Mouse (Mus musculus): ENCODE measurements around the gene Opcml. TPM values are rescaled to one million over a fixed set of nuclear protein-coding genes. Genes with fewer than 3 reads are reported as not detected.
A peak's percentile ranks its signal among the peaks of the same experiment; 100 is the strongest.

Gene Opcml
- polyA plus RNA-seq, 1 experiment from 2014 or later = 9.4 TPM

- Histone ChIP-seq H3K4me2 (no peak overlapping the region), H3K9ac (no peak overlapping the region), H3K4me1 (ENCODE audit: insufficient read depth) (no peaks in the 10 kb centered on the region), H3K27me3 (ENCODE audit: insufficient read depth, low read length) (no peaks in the 10 kb centered on the region), H3K27ac (ENCODE audit: low read depth) (no peak overlapping the region), H3K9me3 (ENCODE audit: low read depth, low read length) (no peaks in the 10 kb centered on the region), H3K4me3 (ENCODE audit: low read depth, low read length) (no peak overlapping the region), H3K36me3 (ENCODE audit: insufficient read depth) (no peaks in the 10 kb centered on the region)
- ATAC-seq (ENCODE audit: insufficient read depth) (peak; percentile 47; the same call in 1 of the 2 replicates), DNase-seq (peak; percentile 39)
- 70% methylated on average over 3 of the region's 3 CpGs for WGBS
- no peak for TF ChIP-seq CTCF (IDR thresholded peaks at IDR 0.05; ENCODE audit: low read depth)
Measured at GRCm38 (mm10) chr9:27801807-27802206, 11.2 kb downstream of the Opcml start.

DNA sequence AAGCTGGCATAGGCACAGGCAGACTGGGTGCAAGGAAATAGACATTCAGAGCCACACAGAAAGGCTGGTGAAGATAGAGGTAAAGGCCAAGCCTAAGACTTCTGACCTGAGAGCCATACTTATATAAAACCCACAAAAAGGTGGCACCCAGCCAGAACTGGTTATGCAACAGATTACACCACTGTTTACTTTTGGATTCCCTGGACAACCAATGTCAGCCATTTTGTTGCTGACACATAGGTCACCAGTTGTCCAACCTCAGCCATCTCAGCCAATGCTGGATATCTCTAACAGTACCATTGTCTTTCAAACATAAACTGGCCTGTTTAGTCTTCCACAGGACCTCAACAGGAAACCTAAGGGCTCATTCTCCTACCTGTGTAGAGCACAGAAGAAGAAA, 11.8 kb downstream of the Opcml start:
- Histone ChIP-seq H3K4me3 (ENCODE audit: low read depth, low read length) (no peak overlapping the region), H3K9ac (no peak overlapping the region), H3K27me3 (ENCODE audit: insufficient read depth, low read length) (no peaks in the 10 kb centered on the region), H3K4me1 (ENCODE audit: insufficient read depth) (no peaks in the 10 kb centered on the region), H3K4me2 (no peak overlapping the region), H3K36me3 (ENCODE audit: insufficient read depth) (no peaks in the 10 kb centered on the region), H3K27ac (ENCODE audit: low read depth) (no peak overlapping the region), H3K9me3 (ENCODE audit: low read depth, low read length) (no peaks in the 10 kb centered on the region)
- ATAC-seq (ENCODE audit: insufficient read depth) (peak; percentile 21; the same call in 1 of the 2 replicates), DNase-seq (peak; percentile 59)
- TF ChIP-seq CTCF (IDR thresholded peaks at IDR 0.05; ENCODE audit: low read depth) = no peak

GRCm38 (mm10) chr9:27804461-27804860, 13.9 kb downstream of the Opcml start:
- Histone ChIP-seq H3K4me3 (ENCODE audit: low read depth, low read length) (no peak overlapping the region), H3K4me1 (ENCODE audit: insufficient read depth) (no peaks in the 10 kb centered on the region), H3K36me3 (ENCODE audit: insufficient read depth) (no peaks in the 10 kb centered on the region), H3K9me3 (ENCODE audit: low read depth, low read length) (no peaks in the 10 kb centered on the region), H3K27ac (ENCODE audit: low read depth) (no peak overlapping the region), H3K9ac (no peak overlapping the region), H3K4me2 (no peak overlapping the region), H3K27me3 (ENCODE audit: insufficient read depth, low read length) (no peaks in the 10 kb centered on the region)
- 94% methylated on average over 3 of the region's 3 CpGs for WGBS
- no peak for TF ChIP-seq CTCF (IDR thresholded peaks at IDR 0.05; ENCODE audit: low read depth)
- no peak for ATAC-seq (ENCODE audit: insufficient read depth)
- DNase-seq = no peak

GRCm38 (mm10) chr9:27809741-27810140, 19.2 kb downstream of the Opcml start:
- Histone ChIP-seq H3K27ac (ENCODE audit: low read depth) (no peak overlapping the region), H3K4me2 (no peak overlapping the region), H3K9ac (no peak overlapping the region), H3K27me3 (ENCODE audit: insufficient read depth, low read length) (no peaks in the 10 kb centered on the region), H3K4me3 (ENCODE audit: low read depth, low read length) (no peak overlapping the region), H3K4me1 (ENCODE audit: insufficient read depth) (0 out of 2 replicates have a peak, but pooled peaks cover 4% of the 10 kb centered on the region), H3K9me3 (ENCODE audit: low read depth, low read length) (no peaks in the 10 kb centered on the region), H3K36me3 (ENCODE audit: insufficient read depth) (no peaks in the 10 kb centered on the region)
- TF ChIP-seq CTCF (IDR thresholded peaks at IDR 0.05; ENCODE audit: low read depth) = no peak
- no peak for DNase-seq
- no peak for ATAC-seq (ENCODE audit: insufficient read depth)
- 58% methylated on average over 8 of the region's 8 CpGs for WGBS

- Histone ChIP-seq H3K4me2 (no peak overlapping the region), H3K4me1 (ENCODE audit: insufficient read depth) (0 out of 2 replicates have a peak, but pooled peaks cover 4% of the 10 kb centered on the region), H3K36me3 (ENCODE audit: insufficient read depth) (no peaks in the 10 kb centered on the region), H3K27ac (ENCODE audit: low read depth) (no peak overlapping the region), H3K4me3 (ENCODE audit: low read depth, low read length) (no peak overlapping the region), H3K27me3 (ENCODE audit: insufficient read depth, low read length) (no peaks in the 10 kb centered on the region), H3K9me3 (ENCODE audit: low read depth, low read length) (no peaks in the 10 kb centered on the region), H3K9ac (no peak overlapping the region)
- TF ChIP-seq CTCF (IDR thresholded peaks at IDR 0.05; ENCODE audit: low read depth) = no peak
- DNase-seq (peak; percentile 41), ATAC-seq (ENCODE audit: insufficient read depth) (peak; percentile 63; the same call in 1 of the 2 replicates)
- WGBS = 14% methylated on average over 3 of the region's 3 CpGs
Measured at GRCm38 (mm10) chr9:27813207-27813790, 22.7 kb downstream of the Opcml start.

- Histone ChIP-seq H3K9me3 (ENCODE audit: low read depth, low read length) (no peaks in the 10 kb centered on the region), H3K4me2 (no peak overlapping the region)
Measured at GRCm38 (mm10) chr9:27814161-27814560, 23.6 kb downstream of the Opcml start.

DNA sequence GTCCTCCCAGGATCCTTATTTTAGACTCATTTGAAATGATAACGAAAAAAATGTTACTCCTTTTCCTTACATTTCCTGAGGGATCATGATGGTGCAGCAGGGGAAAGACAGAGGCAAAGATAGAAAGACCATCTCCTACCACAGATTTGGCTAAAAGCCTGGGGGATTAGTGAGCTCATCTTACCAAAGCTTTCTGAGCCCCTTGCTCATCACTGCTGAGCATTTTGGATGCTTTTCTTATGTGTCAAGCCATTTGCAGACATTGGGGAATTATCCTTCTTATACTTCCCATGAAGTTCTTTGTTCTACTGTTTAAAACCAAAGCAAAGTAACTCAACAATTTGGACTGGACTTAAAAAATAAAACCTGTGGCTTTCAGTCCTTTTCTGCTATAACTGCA, 30.6 kb downstream of the Opcml start:
- no peak for TF ChIP-seq CTCF (IDR thresholded peaks at IDR 0.05; ENCODE audit: low read depth)
- no peaks in the 10 kb centered on the region for H3K4me1 ChIP-seq (ENCODE audit: insufficient read depth)
- 67% methylated on average over 1 of the region's 1 CpGs for WGBS
- no peaks in the 10 kb centered on the region for H3K9me3 ChIP-seq (ENCODE audit: low read depth, low read length)
- H3K27me3 ChIP-seq (ENCODE audit: insufficient read depth, low read length) = no peaks in the 10 kb centered on the region
- ATAC-seq (ENCODE audit: insufficient read depth) (no peak), DNase-seq (no peak)
- H3K4me3 ChIP-seq (ENCODE audit: low read depth, low read length) = no peak overlapping the region
- H3K27ac ChIP-seq (ENCODE audit: low read depth) = no peak overlapping the region
- H3K9ac ChIP-seq = no peak overlapping the region
- H3K36me3 ChIP-seq (ENCODE audit: insufficient read depth) = no peaks in the 10 kb centered on the region
- no peak overlapping the region for H3K4me2 ChIP-seq

More at GRCm38 (mm10) chr9:27814161-27814560, 23.6 kb downstream of the Opcml start:
- WGBS = 5% methylated on average over 2 of the region's 2 CpGs
- no peak overlapping the region for H3K27ac ChIP-seq (ENCODE audit: low read depth)
- H3K4me1 ChIP-seq (ENCODE audit: insufficient read depth) = 0 out of 2 replicates have a peak, but pooled peaks cover 4% of the 10 kb centered on the region
- H3K9ac ChIP-seq = no peak overlapping the region
- no peaks in the 10 kb centered on the region for H3K27me3 ChIP-seq (ENCODE audit: insufficient read depth, low read length)
- H3K4me3 ChIP-seq (ENCODE audit: low read depth, low read length) = no peak overlapping the region
- TF ChIP-seq CTCF (IDR thresholded peaks at IDR 0.05; ENCODE audit: low read depth) = no peak
- DNase-seq = peak; percentile 11
- no peak for ATAC-seq (ENCODE audit: insufficient read depth)
- no peaks in the 10 kb centered on the region for H3K36me3 ChIP-seq (ENCODE audit: insufficient read depth)

Data from lung, embryonic 14.5 days (tissue).